Mouse (Mus musculus): ENCODE measurements around the gene Cnnm1. TPM values are rescaled to one million over a fixed set of nuclear protein-coding genes. Genes with fewer than 3 reads are reported as not detected.
A peak's percentile ranks its signal among the peaks of the same experiment; 100 is the strongest.
"Not testable (repeated sequence)": the region's sequence is repeated elsewhere in the genome, so short reads cannot be mapped to it uniquely, and the experiment has no call there.

Cnnm1 gene
- polyA plus RNA-seq, 1 experiment from 2014 or later: not detected

DNA sequence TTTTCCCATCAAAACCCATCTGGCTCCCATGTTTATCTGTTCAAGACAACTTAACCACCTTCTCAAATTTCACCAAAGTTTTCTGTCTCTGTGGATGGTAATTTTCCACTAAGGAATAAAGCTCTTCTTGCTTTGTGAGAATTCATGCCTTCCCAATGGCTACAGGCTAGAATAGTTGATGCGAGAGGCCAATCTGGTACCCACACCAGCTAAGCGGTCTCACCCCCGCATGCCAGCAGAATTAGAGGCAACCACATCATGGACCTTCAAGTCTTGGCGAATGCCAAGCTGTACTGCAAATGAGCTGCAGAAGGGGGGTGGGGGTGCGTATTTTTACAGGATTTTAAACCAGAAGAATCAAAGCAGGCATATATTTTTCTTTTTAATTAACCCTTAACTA lies 37.2 kb downstream of the Cnnm1 start:
- Histone ChIP-seq H3K27ac (no peak overlapping the region), H3K4me3 (ENCODE audit: inconsistent target) (no peak overlapping the region), H3K36me3 (ENCODE audit: inconsistent target) (no peaks in the 10 kb centered on the region), H3K79me2 (ENCODE audit: inconsistent target) (no peaks in the 10 kb centered on the region)
- WGBS (ENCODE audit: missing documents): 88% methylated on average over 5 of the region's 5 CpGs

DNA sequence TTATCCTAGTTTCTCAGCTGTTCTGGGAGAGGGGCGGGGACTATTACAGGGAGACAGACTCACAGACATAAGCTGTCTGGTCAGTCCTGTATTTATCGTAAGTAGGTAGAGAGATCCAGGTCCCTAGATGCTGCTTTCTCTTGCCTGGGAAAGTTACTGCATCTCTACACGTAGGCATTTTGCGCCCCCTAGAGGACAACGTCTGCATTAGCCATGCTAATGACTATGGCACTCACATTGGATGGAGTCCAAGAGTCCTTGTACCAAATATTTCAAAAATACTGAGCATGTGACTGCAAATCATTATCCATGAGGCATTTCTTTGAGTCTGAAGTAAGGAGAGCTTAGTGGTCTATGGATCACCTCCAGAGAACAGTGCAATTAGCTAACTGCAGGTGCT lies 38.7 kb downstream of the Cnnm1 start:
- no peak overlapping the region for H3K27ac ChIP-seq
- H3K36me3 ChIP-seq (ENCODE audit: inconsistent target): no peaks in the 10 kb centered on the region
- no peaks in the 10 kb centered on the region for H3K79me2 ChIP-seq (ENCODE audit: inconsistent target)
- 26% methylated on average over 5 of the region's 5 CpGs for WGBS (ENCODE audit: missing documents)
- H3K4me3 ChIP-seq (ENCODE audit: inconsistent target): no peak overlapping the region

DNA sequence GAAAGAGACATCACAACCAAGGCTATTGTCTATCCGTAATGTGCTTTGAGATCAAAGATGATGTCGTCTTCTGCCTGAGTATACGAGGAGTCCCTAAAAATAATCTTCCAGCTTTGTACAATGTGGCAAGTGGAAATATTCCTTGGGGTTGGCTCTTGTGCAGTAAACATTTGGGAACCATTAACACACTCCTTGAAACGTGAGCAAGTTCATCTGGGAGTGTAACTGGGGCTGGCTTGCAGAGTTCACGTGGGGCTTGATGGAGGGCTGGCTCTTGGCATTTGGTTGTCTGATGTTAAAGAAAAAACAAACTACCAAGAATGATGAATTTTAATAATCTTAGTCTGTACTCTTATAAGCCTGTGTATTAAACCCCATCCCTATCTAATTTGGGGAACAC lies 39.2 kb downstream of the Cnnm1 start:
- Histone ChIP-seq H3K27ac (no peak overlapping the region), H3K79me2 (ENCODE audit: inconsistent target) (no peaks in the 10 kb centered on the region), H3K36me3 (ENCODE audit: inconsistent target) (no peaks in the 10 kb centered on the region), H3K4me3 (ENCODE audit: inconsistent target) (no peak overlapping the region)
- 91% methylated on average over 5 of the region's 5 CpGs for WGBS (ENCODE audit: missing documents)

DNA sequence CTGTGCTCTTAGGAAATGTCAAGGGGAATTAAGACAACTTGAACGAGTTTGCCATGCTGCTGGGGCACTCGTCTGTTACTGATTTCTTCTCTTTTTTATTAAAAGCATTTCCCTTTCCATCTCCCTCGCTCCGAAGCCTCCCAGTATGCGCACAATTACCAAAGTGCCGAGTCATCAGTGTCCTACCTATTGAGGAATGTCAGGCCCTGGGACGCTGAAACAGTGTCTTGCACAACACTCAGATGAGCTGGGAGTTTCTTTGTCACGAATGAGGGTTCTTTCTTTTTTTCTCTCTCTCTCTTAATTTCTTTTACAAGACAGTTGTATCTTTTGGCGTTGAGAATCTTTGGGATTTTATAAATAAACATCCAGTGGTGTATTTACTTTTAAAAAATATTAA lies 40.3 kb downstream of the Cnnm1 start:
- Histone ChIP-seq H3K79me2 (ENCODE audit: inconsistent target) (no peaks in the 10 kb centered on the region), H3K4me3 (ENCODE audit: inconsistent target) (no peak overlapping the region), H3K27ac (no peak overlapping the region), H3K36me3 (ENCODE audit: inconsistent target) (no peaks in the 10 kb centered on the region)
- 75% methylated on average over 9 of the region's 9 CpGs for WGBS (ENCODE audit: missing documents)

DNA sequence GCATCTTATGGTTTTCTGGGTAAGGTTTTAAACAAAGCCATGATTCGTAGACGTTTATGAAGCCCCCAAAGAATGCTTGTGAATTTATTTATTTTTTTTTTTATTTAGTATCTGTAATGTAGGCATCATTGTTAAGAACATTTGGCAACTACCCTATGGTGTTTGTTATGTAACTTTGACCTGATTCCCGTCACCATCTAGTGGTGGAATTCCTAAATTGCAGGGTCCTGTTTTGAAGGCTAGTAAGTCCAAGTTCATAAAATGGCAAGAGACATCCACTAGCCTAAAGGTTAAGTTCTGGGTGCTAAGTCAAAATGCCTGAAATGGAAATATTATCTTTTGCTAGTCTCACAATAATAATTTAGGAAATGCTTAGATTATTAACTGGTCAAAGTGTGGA lies 47.2 kb downstream of the Cnnm1 start:
- Histone ChIP-seq H3K4me3 (ENCODE audit: inconsistent target) (no peak overlapping the region), H3K36me3 (ENCODE audit: inconsistent target) (no peaks in the 10 kb centered on the region), H3K27ac (no peak overlapping the region), H3K79me2 (ENCODE audit: inconsistent target) (no peaks in the 10 kb centered on the region)
- WGBS (ENCODE audit: missing documents): 37% methylated on average over 3 of the region's 3 CpGs

DNA sequence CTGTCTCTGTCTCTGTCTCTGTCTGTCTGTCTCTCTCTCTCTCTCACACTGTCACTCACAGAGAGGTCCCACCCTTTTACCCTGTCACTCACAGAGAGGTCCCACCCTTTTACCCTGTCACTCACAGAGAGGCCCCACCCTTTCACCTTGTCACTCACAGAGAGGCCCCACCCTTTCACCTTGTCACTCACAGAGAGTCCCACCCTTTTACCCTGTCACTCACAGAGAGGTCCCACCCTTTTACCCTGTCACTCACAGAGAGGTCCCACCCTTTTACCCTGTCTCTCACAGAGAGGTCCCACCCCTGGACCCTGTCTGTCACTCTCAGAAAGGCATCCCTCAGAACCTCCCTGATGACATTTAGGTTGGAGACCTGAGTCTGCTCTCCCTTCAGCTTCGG lies 53.1 kb downstream of the Cnnm1 start:
- H3K36me3 ChIP-seq (ENCODE audit: inconsistent target); H3K79me2 ChIP-seq (ENCODE audit: inconsistent target); H3K4me3 ChIP-seq (ENCODE audit: inconsistent target); H3K27ac ChIP-seq: not testable (repeated sequence)
- 91% methylated on average over 1 of the region's 1 CpGs for WGBS (ENCODE audit: missing documents)

DNA sequence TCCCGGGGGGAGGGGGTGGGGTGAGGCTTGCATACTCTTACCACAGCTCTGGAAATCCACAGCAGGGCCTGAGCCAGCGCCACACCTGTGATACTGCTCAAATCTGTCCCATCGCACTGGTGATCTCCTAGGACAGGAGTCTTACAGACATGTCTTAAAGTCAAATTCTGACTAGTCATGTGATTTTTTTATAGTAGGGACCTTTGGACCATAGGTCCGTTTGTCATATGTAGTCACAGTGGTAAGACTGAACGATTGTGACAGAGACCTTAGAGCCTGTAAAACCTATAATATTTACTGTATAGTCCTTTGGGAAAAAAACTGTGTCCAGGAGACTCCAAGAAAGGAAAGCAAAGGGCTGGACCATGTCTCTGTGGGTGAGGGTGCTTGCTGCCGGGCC lies 53.6 kb downstream of the Cnnm1 start:
- peaks cover 6% of the 10 kb centered on the region; the same call in 1 of the 2 replicates for H3K36me3 ChIP-seq (ENCODE audit: inconsistent target)
- H3K79me2 ChIP-seq (ENCODE audit: inconsistent target): no peaks in the 10 kb centered on the region
- H3K27ac ChIP-seq: no peak overlapping the region
- H3K4me3 ChIP-seq (ENCODE audit: inconsistent target): no peak overlapping the region
- 87% methylated on average over 6 of the region's 6 CpGs for WGBS (ENCODE audit: missing documents)

DNA sequence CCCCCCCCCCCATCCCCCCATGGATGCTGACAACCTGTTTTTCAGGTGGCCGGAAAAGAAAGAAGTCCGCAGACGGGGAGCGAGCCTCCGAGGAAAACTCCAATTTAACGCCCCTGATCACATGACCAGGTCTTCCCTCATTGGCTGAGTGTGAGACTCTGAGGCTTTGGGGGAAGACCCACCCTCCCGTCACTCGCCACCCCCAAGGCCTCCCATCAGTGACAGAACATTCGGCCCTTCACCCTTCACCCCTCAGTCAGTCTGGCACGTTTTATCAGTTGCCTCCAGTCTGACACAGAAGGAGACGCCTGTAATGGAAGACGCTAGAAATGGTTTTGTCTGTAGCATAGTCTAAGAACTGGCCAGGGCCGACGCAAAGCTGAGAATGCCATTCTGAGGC lies 54.7 kb downstream of the Cnnm1 start:
- Histone ChIP-seq H3K79me2 (ENCODE audit: inconsistent target) (no peaks in the 10 kb centered on the region), H3K27ac (no peak overlapping the region), H3K4me3 (ENCODE audit: inconsistent target) (no peak overlapping the region), H3K36me3 (ENCODE audit: inconsistent target) (peaks cover 16% of the 10 kb centered on the region)
- WGBS (ENCODE audit: missing documents): 22% methylated on average over 13 of the region's 14 CpGs

DNA sequence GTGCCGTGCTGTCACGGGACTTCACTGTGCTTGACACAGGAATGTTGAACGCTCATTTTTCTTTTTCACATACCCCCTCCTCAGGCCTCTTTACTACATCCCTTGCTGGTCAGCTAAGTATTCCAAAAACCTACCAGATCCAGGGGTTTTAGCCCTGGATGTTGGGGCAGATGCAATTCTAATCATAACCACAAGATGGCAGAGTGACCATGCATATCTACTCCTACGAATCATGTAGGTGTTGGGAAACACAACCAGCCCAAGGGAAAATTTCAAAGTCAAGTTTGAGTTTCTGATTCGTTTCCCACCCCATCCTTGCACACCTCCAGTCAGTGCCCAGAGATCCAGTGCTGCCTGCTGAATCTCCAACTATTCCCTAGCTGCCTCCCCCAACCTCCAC lies 55.6 kb downstream of the Cnnm1 start:
- Histone ChIP-seq H3K4me3 (ENCODE audit: inconsistent target) (no peak overlapping the region), H3K27ac (no peak overlapping the region), H3K36me3 (ENCODE audit: inconsistent target) (peaks cover 25% of the 10 kb centered on the region), H3K79me2 (ENCODE audit: inconsistent target) (no peaks in the 10 kb centered on the region)
- WGBS (ENCODE audit: missing documents): 16% methylated on average over 5 of the region's 5 CpGs

DNA sequence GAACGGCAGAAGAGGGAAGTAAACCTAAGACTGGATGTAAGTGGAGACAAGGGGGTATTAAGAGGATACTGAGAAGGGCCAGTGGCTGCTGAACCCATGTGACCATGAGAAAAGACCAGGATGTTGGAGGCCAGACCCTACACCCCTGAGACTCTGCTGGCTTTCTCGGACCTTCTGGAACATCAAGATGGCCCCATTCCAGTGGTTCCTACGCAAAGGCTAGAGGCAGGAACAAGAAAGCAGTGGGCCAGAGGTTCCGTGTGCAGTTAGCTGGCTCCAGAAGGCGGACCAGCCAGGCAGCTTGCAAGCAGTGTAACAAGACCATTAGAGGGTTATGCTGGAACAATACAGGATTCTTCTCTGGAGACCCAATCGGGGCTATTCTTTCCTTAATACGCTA lies 57.2 kb downstream of the Cnnm1 start:
- H3K36me3 ChIP-seq (ENCODE audit: inconsistent target): peaks cover 39% of the 10 kb centered on the region
- 94% methylated on average over 7 of the region's 7 CpGs for WGBS (ENCODE audit: missing documents)
- no peaks in the 10 kb centered on the region for H3K79me2 ChIP-seq (ENCODE audit: inconsistent target)
- H3K27ac ChIP-seq: no peak overlapping the region
- no peak overlapping the region for H3K4me3 ChIP-seq (ENCODE audit: inconsistent target)

DNA sequence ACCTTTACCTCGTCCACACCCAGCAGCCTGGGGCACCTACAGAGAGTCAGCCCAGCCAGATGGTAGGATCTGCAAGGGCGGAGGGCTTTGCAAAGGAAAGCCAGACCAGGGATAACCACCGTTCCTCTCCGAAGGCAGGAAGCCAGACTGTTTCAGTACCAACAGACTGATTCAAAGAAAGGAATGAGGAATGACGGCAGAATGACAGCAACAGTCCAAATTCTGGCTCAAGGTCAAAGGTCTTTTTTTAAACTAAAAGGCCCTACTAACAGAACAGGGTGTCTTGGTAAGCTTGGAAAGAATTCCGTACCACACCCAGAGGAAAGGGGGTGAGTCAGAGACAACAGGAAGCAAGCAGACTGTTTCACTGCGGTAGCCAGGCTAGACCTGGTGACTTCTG lies 58.6 kb downstream of the Cnnm1 start:
- Histone ChIP-seq H3K4me3 (ENCODE audit: inconsistent target) (no peak overlapping the region), H3K36me3 (ENCODE audit: inconsistent target) (peaks cover 53% of the 10 kb centered on the region), H3K79me2 (ENCODE audit: inconsistent target) (no peaks in the 10 kb centered on the region), H3K27ac (no peak overlapping the region)
- 91% methylated on average over 7 of the region's 7 CpGs for WGBS (ENCODE audit: missing documents)

DNA sequence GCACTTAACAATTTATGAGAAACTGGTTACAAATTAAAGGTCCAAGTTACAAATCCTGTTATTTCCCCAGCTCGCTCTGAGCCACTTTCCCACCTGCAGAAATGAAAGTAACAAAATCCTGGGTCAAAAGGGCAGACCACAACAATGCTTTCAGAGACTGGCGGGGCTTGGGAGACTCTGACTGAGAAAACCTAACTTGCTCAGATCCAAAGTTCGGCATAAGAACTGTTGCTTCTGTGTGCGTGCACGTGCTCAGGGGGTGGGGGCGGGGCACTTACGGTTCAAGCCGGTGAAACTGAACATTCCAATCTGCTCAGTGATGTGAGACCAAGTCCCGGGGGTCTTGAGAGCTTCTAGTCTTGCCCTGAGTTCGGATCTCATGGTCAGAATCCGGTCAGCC lies 62.4 kb downstream of the Cnnm1 start:
- H3K79me2 ChIP-seq (ENCODE audit: inconsistent target): peaks cover 4% of the 10 kb centered on the region; the same call in 1 of the 2 replicates
- WGBS (ENCODE audit: missing documents): 93% methylated on average over 11 of the region's 11 CpGs
- no peak overlapping the region for H3K27ac ChIP-seq
- peaks cover 78% of the 10 kb centered on the region for H3K36me3 ChIP-seq (ENCODE audit: inconsistent target)
- no peak overlapping the region for H3K4me3 ChIP-seq (ENCODE audit: inconsistent target)

DNA sequence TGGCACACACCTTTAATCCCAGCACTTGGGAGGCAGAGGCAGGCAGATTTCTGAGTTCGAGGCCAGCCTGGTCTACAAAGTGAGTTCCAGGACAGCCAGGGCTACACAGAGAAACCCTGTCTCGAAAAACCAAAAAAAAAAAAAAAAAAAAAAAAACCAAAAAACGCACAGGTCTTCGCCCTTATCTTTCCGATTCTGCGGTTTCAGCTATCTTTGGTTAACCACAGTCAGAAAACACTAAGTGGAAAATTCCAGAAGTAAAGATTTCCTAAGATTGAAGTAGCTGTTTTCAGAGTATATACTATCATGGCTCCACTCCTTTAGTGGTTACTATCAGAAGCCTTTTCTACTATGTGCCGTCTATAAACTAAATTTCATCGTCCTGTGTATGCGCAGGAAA lies 63.4 kb downstream of the Cnnm1 start:
- H3K27ac ChIP-seq; H3K4me3 ChIP-seq (ENCODE audit: inconsistent target): not testable (repeated sequence)
- H3K36me3 ChIP-seq (ENCODE audit: inconsistent target): peaks cover 84% of the 10 kb centered on the region
- 94% methylated on average over 7 of the region's 9 CpGs for WGBS (ENCODE audit: missing documents)
- H3K79me2 ChIP-seq (ENCODE audit: inconsistent target): peaks cover 14% of the 10 kb centered on the region

DNA sequence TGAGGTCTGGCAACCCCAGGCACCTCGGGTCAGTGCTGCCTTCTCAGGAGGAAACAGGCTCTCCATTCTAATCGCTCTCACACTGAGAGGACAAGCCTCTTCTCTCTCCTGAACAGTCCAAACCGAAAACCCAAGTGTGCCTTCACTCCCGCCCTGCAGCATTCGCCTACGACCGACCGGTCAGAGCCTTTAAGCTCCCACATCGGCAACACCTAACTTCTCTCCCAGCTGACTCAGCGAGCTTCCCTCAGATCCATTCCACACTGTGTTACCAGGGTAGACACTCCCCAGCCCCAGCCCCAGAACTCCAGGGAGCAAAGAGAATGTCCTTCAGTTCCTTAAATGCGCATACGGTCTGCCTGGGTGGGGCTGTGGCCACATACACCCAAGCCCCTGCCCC lies 65.2 kb downstream of the Cnnm1 start:
- Histone ChIP-seq H3K4me3 (ENCODE audit: inconsistent target) (no peak overlapping the region), H3K27ac (no peak overlapping the region), H3K79me2 (ENCODE audit: inconsistent target) (peaks cover 33% of the 10 kb centered on the region), H3K36me3 (ENCODE audit: inconsistent target) (peaks cover 73% of the 10 kb centered on the region)
- 96% methylated on average over 12 of the region's 12 CpGs for WGBS (ENCODE audit: missing documents)

DNA sequence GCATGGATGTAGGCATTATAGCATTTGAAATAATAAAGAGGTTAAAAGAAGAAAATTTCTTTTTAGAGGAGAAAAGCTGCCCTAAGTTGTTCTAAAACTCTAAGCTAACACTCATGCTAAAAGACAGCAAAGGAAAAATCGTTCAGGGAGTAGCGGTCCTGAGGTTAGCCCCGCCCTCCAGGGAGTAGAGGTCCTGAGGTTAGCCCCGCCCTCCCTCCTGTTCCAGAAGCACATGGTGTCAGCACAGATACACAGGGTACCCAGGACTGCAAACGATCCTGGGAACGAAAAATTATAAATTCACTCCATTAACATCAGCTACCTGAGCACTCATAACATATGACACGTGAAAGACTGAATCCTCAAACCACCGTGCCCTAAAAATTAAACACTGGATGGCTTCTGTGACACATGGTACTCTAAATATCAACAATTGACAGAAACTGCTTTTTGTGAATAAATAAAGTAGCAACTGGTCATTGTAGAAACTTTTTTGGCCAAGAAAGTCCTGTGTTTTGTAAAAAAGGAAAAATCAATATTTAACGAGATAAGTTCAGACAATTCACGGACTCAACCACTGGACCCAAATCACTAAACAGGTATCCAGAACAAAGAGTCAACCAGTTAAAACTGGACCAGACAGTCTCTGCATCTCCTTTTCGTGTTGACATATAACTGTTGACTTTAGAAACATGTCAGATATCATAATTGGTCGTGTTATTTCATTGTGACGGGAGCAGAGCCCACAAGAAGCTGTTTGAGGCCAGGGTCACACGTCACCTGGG lies 70.4 kb downstream of the Cnnm1 start:
- peaks cover 72% of the 10 kb centered on the region for H3K79me2 ChIP-seq (ENCODE audit: inconsistent target)
- 97% methylated on average over 14 of the region's 14 CpGs for WGBS (ENCODE audit: missing documents)
- H3K4me3 ChIP-seq (ENCODE audit: inconsistent target): no peak overlapping the region
- peaks cover 45% of the 10 kb centered on the region for H3K36me3 ChIP-seq (ENCODE audit: inconsistent target)
- peak overlapping the region; percentile 97 for H3K27ac ChIP-seq
